Mouse (Mus musculus) forebrain, embryonic 12.5 days (tissue): ENCODE data around the gene Slc4a1. TPM values are rescaled to one million over a fixed set of nuclear protein-coding genes. Genes with fewer than 3 reads are reported as not detected.
"Not testable (repeated sequence)": the region's sequence is repeated elsewhere in the genome, so short reads cannot be mapped to it uniquely, and the experiment has no call there.

ENCODE experiments used
- ATAC-seq: fragments of 200-750 bp; cut with Nextera tagmentation; 2 replicates; pipeline ENCODE4 v1.8.0; 2017; ENCODE audit warnings: moderate TSS enrichment; ENCODE audit not compliant: low FRiP score
- H3K27ac ChIP-seq: fragments of 300-500 bp; sonication (generic); 2 replicates; pipeline ENCODE4 v1.5.1; 2016; ENCODE audit warnings: mild to moderate bottlenecking
- H3K27me3 ChIP-seq: fragments of 300-500 bp; sonication (generic); 2 replicates; pipeline ENCODE4 v1.6.1; 2016; ENCODE audit warnings: mild to moderate bottlenecking
- H3K36me3 ChIP-seq: fragments of 300-500 bp; sonication (generic); replicated peaks from 2 replicates; pipeline ENCODE4 v1.6.1; 2016; ENCODE audit warnings: mild to moderate bottlenecking
- H3K4me1 ChIP-seq: fragments of 300-500 bp; sonication (generic); 2 replicates; pipeline ENCODE4 v1.6.1; 2016
- H3K4me2 ChIP-seq: fragments of 300-500 bp; sonication (generic); 2 replicates; pipeline ENCODE4 v1.6.1; 2016; ENCODE audit warnings: mild to moderate bottlenecking, moderate library complexity
- H3K4me3 ChIP-seq: fragments of 300-500 bp; sonication (generic); replicated peaks from 2 replicates; pipeline ENCODE4 v1.5.1; 2016; ENCODE audit warnings: mild to moderate bottlenecking
- H3K9ac ChIP-seq: fragments of 300-500 bp; sonication (generic); 2 replicates; pipeline ENCODE4 v1.6.1; 2016; ENCODE audit warnings: mild to moderate bottlenecking
- H3K9me3 ChIP-seq: fragments of 300-500 bp; sonication (generic); 2 replicates; pipeline ENCODE4 v1.6.1; 2016
- WGBS: fragments of 180-500 bp; shearing (Covaris S2); methylation state at CpG from one replicate; pipeline ENCODE4 v1.1.7; 2016; 5-methylcytosine and 5-hydroxymethylcytosine counted together
- polyA plus RNA-seq: library from polyadenylated mRNA; unstranded; fragments of >200 nt; fragmentation: Nextera tagmentation; extraction: Ambion mirVana; gene quantifications from 2 replicates; pipeline ENCODE4 v1.2.1, GENCODE M21; 2016

Gene Slc4a1
- polyA plus RNA-seq, 1 experiment from 2014 or later: 25.7 TPM

DNA sequence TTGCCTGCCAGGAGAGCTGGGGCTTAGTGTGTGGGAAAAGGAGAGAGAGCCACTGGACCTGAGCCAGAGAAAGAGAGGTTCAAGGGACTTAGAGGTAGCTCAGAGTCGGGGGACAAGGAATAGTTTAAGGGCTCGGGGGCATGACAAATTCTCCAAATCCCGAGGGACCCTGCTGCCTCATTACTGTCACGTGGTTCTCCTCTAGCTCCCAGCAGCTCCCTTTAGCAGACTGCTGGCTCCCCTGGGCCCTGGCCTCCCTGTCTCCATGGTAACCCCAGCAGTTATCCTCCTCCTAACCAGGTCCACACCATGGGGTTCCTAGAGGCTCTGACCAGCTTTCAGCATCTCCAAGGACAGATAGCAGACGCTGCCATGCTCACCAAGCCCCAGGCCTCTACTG, 29.2 kb upstream of the Slc4a1 start:
- peak overlapping the region; percentile 75 for H3K4me3 ChIP-seq
- peaks cover 74% of the 10 kb centered on the region for H3K4me1 ChIP-seq
- no peak for ATAC-seq
- peak overlapping the region; percentile 84; the same call in 1 of the 2 replicates for H3K9ac ChIP-seq
- 2% methylated on average over 5 of the region's 5 CpGs for WGBS
- H3K27ac ChIP-seq: peak overlapping the region; percentile 94
- H3K27me3 ChIP-seq: peaks cover 26% of the 10 kb centered on the region
- peaks cover 12% of the 10 kb centered on the region; the same call in 1 of the 2 replicates for H3K36me3 ChIP-seq
- no peaks in the 10 kb centered on the region for H3K9me3 ChIP-seq
- H3K4me2 ChIP-seq: peak overlapping the region; percentile 89

DNA sequence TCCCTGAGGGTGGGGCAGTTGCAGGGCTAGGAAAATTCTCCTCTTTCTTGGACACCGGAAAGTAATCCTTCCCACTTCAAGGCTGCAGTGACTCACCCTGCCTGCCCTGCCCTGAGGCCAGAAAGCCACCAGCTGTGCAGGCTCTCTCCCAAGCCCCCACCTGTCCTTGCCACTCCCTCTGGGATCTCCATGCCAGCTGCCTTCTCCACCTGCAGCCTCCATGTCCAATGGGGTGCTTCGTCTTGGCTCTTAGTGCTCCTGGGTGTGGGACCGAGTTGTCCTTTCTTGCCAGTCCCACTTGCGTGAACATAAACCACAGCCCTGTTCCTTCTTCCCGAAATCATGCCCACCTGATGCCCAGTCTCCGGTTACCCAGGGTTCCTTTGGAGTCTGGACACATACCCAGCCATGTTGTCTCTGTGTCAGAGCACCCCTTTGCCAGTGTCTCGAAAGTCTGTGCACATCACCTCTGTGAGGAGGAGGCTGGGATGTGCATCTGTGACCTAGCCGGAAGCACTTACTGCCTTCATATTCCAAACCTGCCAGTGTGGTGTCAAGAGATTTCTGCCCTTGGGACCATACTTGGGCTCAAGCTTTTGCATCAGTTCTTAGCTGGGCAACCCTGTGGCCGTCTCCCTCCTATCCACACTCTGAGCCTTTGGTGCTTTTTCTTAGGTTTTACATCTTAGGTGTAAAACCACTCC, 28.6 kb upstream of the Slc4a1 start:
- no peak for ATAC-seq
- H3K27me3 ChIP-seq: peaks cover 19% of the 10 kb centered on the region
- peak overlapping the region; percentile 84 for H3K9ac ChIP-seq
- peak overlapping the region; percentile 94 for H3K27ac ChIP-seq
- H3K4me1 ChIP-seq: peaks cover 67% of the 10 kb centered on the region
- H3K4me2 ChIP-seq: peak overlapping the region; percentile 89
- WGBS: 75% methylated on average over 9 of the region's 9 CpGs
- H3K36me3 ChIP-seq: peaks cover 8% of the 10 kb centered on the region; the same call in 1 of the 2 replicates
- H3K4me3 ChIP-seq: peak overlapping the region; percentile 75
- H3K9me3 ChIP-seq: no peaks in the 10 kb centered on the region

DNA sequence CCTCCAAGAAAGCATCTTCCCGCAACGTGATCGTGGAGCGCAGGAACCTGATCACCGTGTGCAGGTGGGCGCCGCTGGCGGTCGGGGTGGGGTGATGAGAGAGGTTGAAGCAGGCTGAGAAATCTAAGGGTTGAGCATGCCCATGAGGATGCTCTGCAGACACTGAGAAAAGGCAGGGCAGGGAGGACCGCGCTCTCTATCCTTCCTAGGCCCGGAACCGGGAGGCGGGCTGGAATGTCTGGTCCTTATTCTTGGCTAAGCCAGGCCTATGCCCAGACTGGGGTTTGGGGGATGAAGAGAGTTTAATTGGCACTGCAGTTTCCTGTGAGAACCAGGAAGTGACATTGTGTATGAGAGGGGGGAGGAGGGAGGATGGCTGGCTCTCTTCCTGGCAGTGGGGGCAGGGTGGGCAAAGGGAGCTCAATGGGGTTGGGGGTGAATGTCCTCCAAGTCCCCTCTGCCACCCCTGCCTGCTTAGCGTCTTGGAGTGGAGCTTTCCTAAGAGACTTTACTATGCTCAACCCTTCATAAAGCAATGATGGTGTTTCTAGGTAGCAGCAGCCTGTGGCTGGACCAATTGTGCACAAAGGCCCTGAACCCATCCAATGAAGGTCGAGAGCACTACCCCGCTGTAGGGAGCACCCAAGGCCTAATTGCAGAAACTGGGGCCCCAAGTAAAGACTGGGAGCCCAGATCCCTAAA, 27.9 kb upstream of the Slc4a1 start:
- Histone ChIP-seq H3K9me3 (no peaks in the 10 kb centered on the region), H3K27me3 (peaks cover 12% of the 10 kb centered on the region), H3K4me3 (peak overlapping the region; percentile 75), H3K9ac (peak overlapping the region; percentile 84), H3K27ac (peak overlapping the region; percentile 94), H3K36me3 (peaks cover under 1% of the 10 kb centered on the region; the same call in 1 of the 2 replicates), H3K4me1 (peaks cover 60% of the 10 kb centered on the region), H3K4me2 (peak overlapping the region; percentile 89)
- ATAC-seq: peak; percentile 43
- 5% methylated on average over 17 of the region's 17 CpGs for WGBS

DNA sequence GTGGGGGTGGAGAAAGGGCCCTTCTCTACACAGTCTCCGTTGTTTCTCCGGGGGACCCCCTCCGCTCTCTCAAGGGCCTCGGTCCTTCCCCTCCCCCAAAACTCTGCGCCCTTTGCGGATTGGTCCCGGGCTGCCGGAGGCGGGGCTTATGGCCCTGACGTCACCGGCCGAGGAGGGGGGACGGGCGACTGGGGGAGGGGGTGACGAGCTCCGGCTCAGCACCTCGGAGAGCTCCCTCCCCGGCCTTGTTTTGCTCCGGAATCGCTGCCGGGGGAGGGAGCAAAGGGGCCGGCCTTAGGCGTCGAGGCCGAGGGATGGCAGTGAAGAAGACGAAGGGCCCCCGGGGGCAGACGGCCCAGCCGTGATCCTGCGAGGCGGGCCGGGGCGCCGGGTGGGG, 27.2 kb upstream of the Slc4a1 start, which contains the start of gene Rundc3a:
Gene Rundc3a, plus strand, starts transcription at position 166 of the 397 bp plus-strand sequence.
- Histone ChIP-seq H3K27ac (peak within 1 kb of the TSS; percentile 94), H3K4me2 (peak within 1 kb of the TSS; percentile 89), H3K27me3 (peaks cover 6% of the 10 kb centered on the region), H3K4me3 (peak within 1 kb of the TSS; percentile 75), H3K36me3 (no peaks in the 10 kb centered on the region), H3K4me1 (peaks cover 55% of the 10 kb centered on the region), H3K9me3 (no peaks in the 10 kb centered on the region), H3K9ac (peak within 1 kb of the TSS; percentile 84)
- 0% methylated on average over 31 of the region's 34 CpGs for WGBS
- peak; percentile 92 for ATAC-seq

DNA sequence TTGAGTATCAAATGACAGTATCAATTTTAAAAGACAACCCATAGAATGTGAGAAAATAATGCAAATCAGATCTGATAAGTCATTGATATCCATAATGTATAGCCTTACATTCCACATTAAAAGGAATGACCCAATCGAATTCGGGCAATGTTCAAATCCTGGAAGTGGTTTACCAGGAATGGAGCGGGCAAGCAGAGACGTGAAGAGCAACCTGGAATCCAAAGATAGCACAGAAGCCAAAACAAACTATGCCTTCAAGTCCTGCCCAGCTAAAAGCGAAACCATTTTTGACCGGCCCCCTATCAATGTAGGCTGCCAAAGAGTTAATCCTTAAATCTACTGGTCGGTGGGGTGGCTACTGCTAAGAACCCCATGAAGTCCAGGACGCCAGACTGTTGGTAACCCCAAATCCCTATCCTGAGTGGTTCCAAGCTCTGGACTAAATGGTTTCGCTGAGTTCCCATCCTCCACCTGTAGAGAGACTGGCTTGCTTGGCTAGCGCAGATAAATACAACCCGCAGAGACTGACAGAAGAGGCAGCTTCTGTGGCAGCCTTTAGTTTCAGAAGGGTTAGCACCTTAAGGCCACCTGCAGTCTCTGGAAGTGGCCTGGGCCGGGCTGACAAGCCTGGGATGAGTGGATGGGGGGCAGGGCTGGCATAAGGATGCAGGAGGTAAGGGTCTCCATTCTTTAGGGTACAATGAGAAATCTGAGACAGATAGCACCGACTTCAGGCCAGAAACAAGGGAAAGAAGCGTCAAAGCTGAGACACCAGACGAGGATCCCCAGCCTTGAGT, 26.6 kb upstream of the Slc4a1 start:
- WGBS: 19% methylated on average over 15 of the region's 15 CpGs
- peak overlapping the region; percentile 48 for H3K9ac ChIP-seq
- no peaks in the 10 kb centered on the region for H3K9me3 ChIP-seq
- peak overlapping the region; percentile 94 for H3K27ac ChIP-seq
- ATAC-seq: peak; percentile 21; the same call in 1 of the 2 replicates
- peaks cover 49% of the 10 kb centered on the region for H3K4me1 ChIP-seq
- H3K4me3 ChIP-seq: peak overlapping the region; percentile 75
- no peaks in the 10 kb centered on the region for H3K36me3 ChIP-seq
- H3K4me2 ChIP-seq: peak overlapping the region; percentile 89
- H3K27me3 ChIP-seq: no peaks in the 10 kb centered on the region; the same call in 1 of the 2 replicates

DNA sequence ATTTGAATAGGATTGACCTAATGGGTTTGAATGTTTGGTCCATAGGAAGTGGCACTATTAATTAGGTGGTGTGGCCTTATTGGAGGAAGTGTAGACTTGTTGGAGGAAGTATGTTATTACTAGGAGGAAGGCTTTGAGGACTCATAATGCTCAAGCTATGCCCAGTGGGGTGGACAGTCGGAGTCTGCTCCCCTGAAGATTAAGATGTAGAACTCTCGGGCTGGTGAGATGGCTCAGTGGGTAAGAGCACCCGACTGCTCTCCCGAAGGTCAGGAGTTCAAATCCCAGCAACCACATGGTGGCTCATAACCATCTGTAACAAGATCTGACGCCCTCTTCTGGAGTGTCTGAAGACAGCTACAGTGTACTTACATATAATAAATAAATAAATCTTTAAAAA, 23.4 kb upstream of the Slc4a1 start:
- H3K4me2 ChIP-seq, H3K4me3 ChIP-seq, H3K9me3 ChIP-seq, ATAC-seq, H3K36me3 ChIP-seq, H3K9ac ChIP-seq, H3K27me3 ChIP-seq, H3K27ac ChIP-seq: not testable (repeated sequence)
- H3K4me1 ChIP-seq: peaks cover 18% of the 10 kb centered on the region
- 89% methylated on average over 4 of the region's 5 CpGs for WGBS

DNA sequence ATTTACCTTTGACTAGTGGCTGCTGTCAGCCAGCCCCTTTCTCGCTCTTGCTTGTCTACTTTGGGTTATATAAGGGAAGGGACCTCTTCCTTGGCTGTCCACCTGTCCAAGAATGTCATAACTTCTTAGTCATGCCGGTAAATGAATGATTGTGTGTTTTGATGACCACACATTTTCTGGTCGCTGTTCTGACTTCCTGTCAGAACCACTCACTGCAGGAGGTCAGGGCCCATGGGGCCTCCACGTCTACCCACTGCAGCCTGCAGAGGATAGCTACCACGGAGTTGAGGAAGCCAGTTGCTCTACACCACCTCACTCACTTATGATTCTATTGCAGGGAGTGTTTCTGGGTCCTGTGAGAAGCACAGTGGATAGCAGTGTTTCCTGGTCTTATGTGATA, 20.1 kb upstream of the Slc4a1 start:
- ATAC-seq: no peak
- 69% methylated on average over 5 of the region's 5 CpGs for WGBS
- no peak overlapping the region for H3K4me2 ChIP-seq
- no peaks in the 10 kb centered on the region for H3K4me1 ChIP-seq
- no peak overlapping the region for H3K9ac ChIP-seq
- no peaks in the 10 kb centered on the region for H3K36me3 ChIP-seq
- H3K27ac ChIP-seq: no peak overlapping the region
- H3K4me3 ChIP-seq: no peak overlapping the region
- H3K9me3 ChIP-seq: no peaks in the 10 kb centered on the region
- 0 out of 2 replicates have a peak, but pooled peaks cover 2% of the 10 kb centered on the region for H3K27me3 ChIP-seq

DNA sequence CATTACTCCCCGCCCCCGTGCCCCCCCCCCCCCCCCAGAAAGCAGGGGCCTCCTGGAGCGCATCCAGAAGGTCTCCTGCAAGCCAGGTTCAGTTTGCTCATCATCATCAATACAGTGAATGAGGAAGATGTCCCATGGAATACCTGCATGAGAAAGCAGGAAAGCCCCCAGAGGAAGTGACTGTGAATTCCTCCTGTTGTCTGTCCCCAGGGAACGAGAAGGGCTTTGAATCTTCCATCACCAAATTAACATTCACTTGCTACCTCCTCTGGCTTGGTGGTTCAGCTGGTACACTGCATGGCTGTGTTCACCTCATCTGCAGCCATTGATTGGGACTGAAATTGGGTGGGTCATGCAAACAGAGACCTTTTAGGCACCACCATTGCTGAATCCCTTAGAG, 19.1 kb upstream of the Slc4a1 start:
- Histone ChIP-seq H3K27me3 (0 out of 2 replicates have a peak, but pooled peaks cover 3% of the 10 kb centered on the region), H3K36me3 (no peaks in the 10 kb centered on the region), H3K9ac (no peak overlapping the region), H3K9me3 (no peaks in the 10 kb centered on the region), H3K4me2 (no peak overlapping the region), H3K4me3 (no peak overlapping the region), H3K27ac (no peak overlapping the region), H3K4me1 (no peaks in the 10 kb centered on the region)
- 72% methylated on average over 4 of the region's 4 CpGs for WGBS
- ATAC-seq: no peak

DNA sequence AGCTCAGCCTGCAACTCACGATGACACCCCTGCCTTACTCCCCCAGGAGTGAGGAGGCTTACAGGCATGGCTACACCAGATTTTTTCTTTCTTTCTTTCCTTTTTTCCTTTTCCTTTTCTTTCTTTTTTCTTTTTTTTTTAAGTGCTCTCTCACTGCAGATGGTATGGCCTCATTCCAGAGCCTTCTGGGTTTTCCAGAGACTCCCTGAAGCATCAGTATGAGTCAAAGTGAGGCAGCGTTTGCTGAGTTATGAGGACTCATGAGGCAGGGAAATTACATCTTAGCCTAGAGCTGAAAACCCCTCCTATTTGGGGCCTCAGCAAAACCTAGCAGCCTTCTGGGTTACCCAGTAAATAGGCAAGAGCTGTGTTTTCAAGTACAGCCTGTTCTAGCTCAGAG, 18.4 kb upstream of the Slc4a1 start:
- no peak overlapping the region for H3K27ac ChIP-seq
- WGBS: 79% methylated on average over 2 of the region's 2 CpGs
- 0 out of 2 replicates have a peak, but pooled peaks cover 3% of the 10 kb centered on the region for H3K27me3 ChIP-seq
- no peak overlapping the region for H3K4me2 ChIP-seq
- H3K4me3 ChIP-seq: no peak overlapping the region
- H3K9ac ChIP-seq: no peak overlapping the region
- H3K9me3 ChIP-seq: no peaks in the 10 kb centered on the region
- ATAC-seq: no peak
- H3K4me1 ChIP-seq: no peaks in the 10 kb centered on the region
- H3K36me3 ChIP-seq: no peaks in the 10 kb centered on the region

DNA sequence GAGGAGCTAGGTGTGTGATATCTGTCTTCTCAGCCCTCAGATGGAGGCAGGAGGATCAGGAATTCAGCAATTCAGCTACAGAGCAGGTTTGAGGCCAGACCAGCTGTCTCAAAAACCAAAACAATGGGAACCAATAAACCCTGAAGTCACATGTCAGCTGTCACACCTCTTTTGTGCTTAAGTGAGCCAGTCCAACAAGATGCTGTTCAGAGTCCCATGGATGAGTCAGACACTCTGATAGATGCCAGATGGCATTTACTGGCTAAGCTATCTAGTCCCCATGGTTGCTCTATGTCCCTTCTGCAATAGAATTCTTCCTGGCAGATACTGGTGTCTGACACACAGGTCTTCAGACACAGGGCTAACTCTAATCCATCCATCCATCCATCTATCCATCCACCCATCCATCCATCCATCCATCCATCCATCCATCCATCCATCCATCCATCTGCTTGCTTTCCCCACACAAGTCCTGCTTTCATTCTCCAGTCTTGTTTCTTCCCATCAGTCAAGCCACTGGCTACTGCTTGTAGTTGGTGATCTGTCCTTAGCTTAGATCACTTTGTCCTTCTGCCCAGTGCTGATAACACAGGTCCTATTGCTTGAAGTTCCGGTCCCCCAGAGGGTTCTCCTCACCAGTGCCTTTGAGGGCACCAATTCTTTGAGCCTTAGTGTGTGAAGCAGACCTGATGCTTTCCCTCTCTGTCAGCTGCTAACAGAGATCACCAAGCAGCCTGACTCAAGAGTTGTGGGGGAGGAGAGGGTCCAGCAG, 17.5 kb upstream of the Slc4a1 start:
- Histone ChIP-seq H3K4me3 (no peak overlapping the region), H3K4me2 (no peak overlapping the region), H3K27me3 (0 out of 2 replicates have a peak, but pooled peaks cover 3% of the 10 kb centered on the region), H3K4me1 (no peaks in the 10 kb centered on the region), H3K36me3 (no peaks in the 10 kb centered on the region), H3K27ac (no peak overlapping the region), H3K9me3 (0 out of 2 replicates have a peak, but pooled peaks cover 5% of the 10 kb centered on the region), H3K9ac (no peak overlapping the region)
- no peak for ATAC-seq
- whole genome bisulfite sequencing: 86% methylated on average over 1 of the region's 1 CpGs

DNA sequence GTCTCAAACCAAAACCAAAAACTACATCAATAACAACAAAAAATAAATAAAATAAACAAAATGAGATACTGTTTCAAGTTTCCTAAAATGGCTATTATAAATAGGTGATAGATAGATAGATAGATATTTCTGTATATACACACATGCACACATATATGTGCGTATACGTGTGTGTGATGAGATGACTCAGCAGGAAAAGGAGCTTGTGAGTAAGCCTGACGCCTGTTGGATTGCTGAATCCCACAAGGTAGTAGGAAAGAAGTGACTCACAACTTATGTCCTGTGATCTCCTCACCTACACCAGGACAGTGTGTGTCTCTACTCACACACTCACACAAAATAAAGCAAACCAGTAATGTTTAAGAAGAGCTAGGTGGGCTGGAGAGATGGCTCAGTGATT, 16.8 kb upstream of the Slc4a1 start:
- H3K9me3 ChIP-seq: 0 out of 2 replicates have a peak, but pooled peaks cover 6% of the 10 kb centered on the region
- WGBS: 87% methylated on average over 3 of the region's 3 CpGs
- 0 out of 2 replicates have a peak, but pooled peaks cover 3% of the 10 kb centered on the region for H3K27me3 ChIP-seq
- no peak overlapping the region for H3K9ac ChIP-seq
- H3K4me1 ChIP-seq: no peaks in the 10 kb centered on the region
- H3K36me3 ChIP-seq: no peaks in the 10 kb centered on the region
- no peak overlapping the region for H3K4me2 ChIP-seq
- no peak overlapping the region for H3K4me3 ChIP-seq
- no peak overlapping the region for H3K27ac ChIP-seq
- no peak for ATAC-seq
